Mouse (Mus musculus): Measurements from ENCODE around the gene Zfp12. TPM values are rescaled to one million over a fixed set of nuclear protein-coding genes. Genes with fewer than 3 reads are reported as not detected.
A peak's percentile ranks its signal among the peaks of the same experiment; 100 is the strongest.
"Not testable (repeated sequence)": the region's sequence is repeated elsewhere in the genome, so short reads cannot be mapped to it uniquely, and the experiment has no call there.

The Zfp12 gene
- polyA plus RNA-seq (2014; fragmentation: Nextera tagmentation; extraction: Ambion mirVana): 10.7 and 11.2 TPM in 2 replicates

DNA sequence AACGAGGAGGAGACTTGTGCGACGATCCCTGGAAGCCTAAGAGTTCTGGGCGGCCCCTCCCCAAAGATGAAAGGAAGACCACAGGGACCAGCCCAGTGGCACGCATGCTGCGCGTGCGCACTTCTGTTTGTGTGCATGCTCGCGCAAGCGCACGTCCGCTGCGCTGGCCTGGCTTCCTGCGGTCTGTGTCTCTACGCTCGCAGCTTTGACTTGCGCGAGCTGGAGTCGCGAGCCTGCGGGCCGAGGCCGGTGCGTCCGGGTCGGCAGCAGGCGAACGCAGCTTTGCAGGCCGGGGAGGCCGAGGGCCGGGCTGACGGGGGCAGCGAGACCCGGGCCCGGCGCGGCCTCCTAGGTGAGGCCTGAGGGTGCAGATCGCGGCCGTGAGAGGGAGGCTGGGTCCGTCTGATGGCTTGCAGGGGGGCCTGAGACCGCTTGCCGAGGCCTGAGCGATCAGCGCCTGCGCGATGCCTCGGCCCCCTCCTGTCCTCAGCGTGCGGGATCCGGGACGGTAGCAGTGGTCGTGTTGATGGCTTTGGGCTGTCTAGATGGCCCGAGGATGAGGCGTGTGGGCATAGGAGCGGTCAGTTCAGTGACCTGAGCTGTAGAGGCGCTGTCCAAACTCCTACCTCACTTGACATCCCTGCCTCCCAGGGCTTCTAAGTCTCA is at the start of gene Zfp12:
Gene Zfp12 (plus strand): TSS at position 136 of the 666 bp plus-strand sequence.
- Histone ChIP-seq H3K27me3 (replicated peaks; ENCODE audit: control insufficient read depth, insufficient read depth, low read length) (no peaks in the 10 kb centered on the region), H3K36me3 (ENCODE audit: control insufficient read depth, insufficient read depth, low read length) (peaks cover 5% of the 10 kb centered on the region; the same call in 1 of the 2 replicates), H3K4me1 (replicated peaks; ENCODE audit: control insufficient read depth, insufficient read depth, low read length) (peaks cover 4% of the 10 kb centered on the region), H3K4me2 (peak within 1 kb of the TSS; percentile 96), H3K4me3 (ENCODE audit: low read depth, low read length) (peak within 1 kb of the TSS; percentile 86), H3K9ac (ENCODE audit: low read depth, low read length) (peak within 1 kb of the TSS; percentile 90), H3K9me3 (ENCODE audit: control insufficient read depth, low read length) (no peaks in the 10 kb centered on the region), H3K27ac (ENCODE audit: low read depth, low read length) (peak within 1 kb of the TSS; percentile 92)
- under 1% methylated on average over 58 of the region's 58 CpGs for WGBS
- ATAC-seq (replicated peaks; ENCODE audit: low FRiP score) (peak; percentile 96), DNase-seq (ENCODE audit: low spot score) (peak; percentile 90)

DNA sequence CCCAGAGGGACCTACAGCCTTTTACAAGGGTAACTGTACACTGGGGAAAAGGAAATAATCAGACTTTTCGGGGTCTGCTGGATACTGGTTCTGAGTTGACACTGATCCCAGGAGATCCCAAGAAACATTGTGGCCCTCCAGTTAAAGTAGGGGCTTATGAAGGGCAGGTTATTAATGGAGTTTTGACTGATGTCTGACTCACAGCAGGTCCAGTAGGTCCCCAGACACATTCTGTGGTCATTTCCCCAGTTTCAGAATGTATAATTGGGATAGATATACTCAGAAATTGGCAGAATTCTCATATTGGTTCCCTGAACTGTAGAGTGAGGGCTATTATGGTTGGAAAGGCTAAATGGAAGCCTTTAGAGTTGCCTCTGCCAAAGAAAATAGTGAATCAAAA is 46.9 kb upstream of the Zfp12 start:
- H3K9ac ChIP-seq (ENCODE audit: low read depth, low read length); DNase-seq (ENCODE audit: low spot score); H3K4me1 ChIP-seq (replicated peaks; ENCODE audit: control insufficient read depth, insufficient read depth, low read length); H3K27me3 ChIP-seq (replicated peaks; ENCODE audit: control insufficient read depth, insufficient read depth, low read length); H3K4me3 ChIP-seq (ENCODE audit: low read depth, low read length); H3K9me3 ChIP-seq (ENCODE audit: control insufficient read depth, low read length); H3K27ac ChIP-seq (ENCODE audit: low read depth, low read length); H3K36me3 ChIP-seq (ENCODE audit: control insufficient read depth, insufficient read depth, low read length); H3K4me2 ChIP-seq; ATAC-seq (replicated peaks; ENCODE audit: low FRiP score): not testable (repeated sequence)
- WGBS: no CpG with 5 or more reads among the region's 1 CpGs

DNA sequence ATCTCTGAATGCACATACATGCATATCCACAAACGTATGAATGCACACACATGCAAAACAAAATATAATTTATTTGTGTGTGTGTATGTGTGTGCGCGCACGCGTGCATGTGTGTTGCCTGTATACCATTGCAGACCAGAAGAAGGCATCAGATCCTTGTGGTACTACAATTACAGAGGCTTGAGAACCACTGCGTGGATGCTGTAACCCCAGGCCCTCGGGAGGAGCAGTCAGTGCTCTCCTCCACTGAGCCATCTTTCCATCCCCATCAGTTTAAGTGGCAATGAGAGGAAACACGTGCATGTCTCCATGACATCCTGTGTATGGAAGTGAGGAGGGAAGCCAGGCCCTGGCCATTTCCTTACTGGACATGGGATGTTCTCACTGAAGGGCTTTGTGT is 42.2 kb upstream of the Zfp12 start:
- Histone ChIP-seq H3K9me3 (ENCODE audit: control insufficient read depth, low read length) (no peaks in the 10 kb centered on the region), H3K36me3 (ENCODE audit: control insufficient read depth, insufficient read depth, low read length) (no peaks in the 10 kb centered on the region), H3K4me1 (replicated peaks; ENCODE audit: control insufficient read depth, insufficient read depth, low read length) (no peaks in the 10 kb centered on the region), H3K4me2 (no peak overlapping the region), H3K27me3 (replicated peaks; ENCODE audit: control insufficient read depth, insufficient read depth, low read length) (0 out of 2 replicates have a peak, but pooled peaks cover 4% of the 10 kb centered on the region), H3K27ac (ENCODE audit: low read depth, low read length) (no peak overlapping the region), H3K9ac (ENCODE audit: low read depth, low read length) (no peak overlapping the region), H3K4me3 (ENCODE audit: low read depth, low read length) (no peak overlapping the region)
- DNase-seq (ENCODE audit: low spot score) (no peak), ATAC-seq (replicated peaks; ENCODE audit: low FRiP score) (no peak)
- WGBS: 80% methylated on average over 8 of the region's 8 CpGs

DNA sequence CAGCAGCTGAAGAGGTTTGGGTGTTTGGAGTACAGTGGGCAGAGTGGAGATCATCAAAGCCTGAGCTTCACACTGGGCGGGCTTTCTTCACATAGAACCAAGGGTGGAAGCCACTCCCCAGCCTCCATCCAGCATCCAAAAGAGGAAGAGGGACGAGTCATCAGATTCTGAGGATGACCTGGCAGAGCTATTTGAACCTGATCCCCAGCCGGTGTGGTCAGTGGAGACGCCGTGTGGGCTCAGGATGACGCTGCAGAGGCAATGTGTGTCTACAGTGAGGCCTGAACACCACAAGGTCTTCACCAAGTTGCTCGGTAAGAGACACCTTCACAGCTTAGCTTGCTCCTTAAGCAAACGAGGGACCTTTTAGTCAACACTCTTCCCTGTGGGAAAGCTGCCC is 40.2 kb upstream of the Zfp12 start:
- H3K4me3 ChIP-seq (ENCODE audit: low read depth, low read length); H3K27me3 ChIP-seq (replicated peaks; ENCODE audit: control insufficient read depth, insufficient read depth, low read length); H3K9me3 ChIP-seq (ENCODE audit: control insufficient read depth, low read length); H3K4me1 ChIP-seq (replicated peaks; ENCODE audit: control insufficient read depth, insufficient read depth, low read length); H3K27ac ChIP-seq (ENCODE audit: low read depth, low read length); H3K36me3 ChIP-seq (ENCODE audit: control insufficient read depth, insufficient read depth, low read length); ATAC-seq (replicated peaks; ENCODE audit: low FRiP score); H3K4me2 ChIP-seq; H3K9ac ChIP-seq (ENCODE audit: low read depth, low read length); DNase-seq (ENCODE audit: low spot score): not testable (repeated sequence)
- WGBS: 45% methylated on average over 8 of the region's 8 CpGs

- Histone ChIP-seq H3K27me3 (replicated peaks; ENCODE audit: control insufficient read depth, insufficient read depth, low read length) (0 out of 2 replicates have a peak, but pooled peaks cover 4% of the 10 kb centered on the region), H3K27ac (ENCODE audit: low read depth, low read length) (no peak overlapping the region), H3K9ac (ENCODE audit: low read depth, low read length) (no peak overlapping the region), H3K4me2 (no peak overlapping the region), H3K9me3 (ENCODE audit: control insufficient read depth, low read length) (no peaks in the 10 kb centered on the region), H3K4me1 (replicated peaks; ENCODE audit: control insufficient read depth, insufficient read depth, low read length) (no peaks in the 10 kb centered on the region), H3K36me3 (ENCODE audit: control insufficient read depth, insufficient read depth, low read length) (no peaks in the 10 kb centered on the region), H3K4me3 (ENCODE audit: low read depth, low read length) (no peak overlapping the region)
- no peak for ATAC-seq (replicated peaks; ENCODE audit: low FRiP score)
- WGBS: 80% methylated on average over 2 of the region's 2 CpGs
- no peak for DNase-seq (ENCODE audit: low spot score)
These were observed 39.8 kb upstream of the Zfp12 start for GRCm38 (mm10) chr5:143195166-143195565.

- WGBS: 68% methylated on average over 4 of the region's 4 CpGs
- Histone ChIP-seq H3K4me1 (replicated peaks; ENCODE audit: control insufficient read depth, insufficient read depth, low read length) (no peaks in the 10 kb centered on the region), H3K9me3 (ENCODE audit: control insufficient read depth, low read length) (no peaks in the 10 kb centered on the region), H3K9ac (ENCODE audit: low read depth, low read length) (no peak overlapping the region), H3K27ac (ENCODE audit: low read depth, low read length) (no peak overlapping the region), H3K27me3 (replicated peaks; ENCODE audit: control insufficient read depth, insufficient read depth, low read length) (0 out of 2 replicates have a peak, but pooled peaks cover 4% of the 10 kb centered on the region), H3K4me2 (no peak overlapping the region), H3K36me3 (ENCODE audit: control insufficient read depth, insufficient read depth, low read length) (no peaks in the 10 kb centered on the region), H3K4me3 (ENCODE audit: low read depth, low read length) (no peak overlapping the region)
- ATAC-seq (replicated peaks; ENCODE audit: low FRiP score) (no peak), DNase-seq (ENCODE audit: low spot score) (no peak)
These were observed 38.5 kb upstream of the Zfp12 start for GRCm38 (mm10) chr5:143196506-143196905.

GRCm38 (mm10) chr5:143205015-143205414 is 29.9 kb upstream of the Zfp12 start:
- H3K36me3 ChIP-seq (ENCODE audit: control insufficient read depth, insufficient read depth, low read length): no peaks in the 10 kb centered on the region
- H3K27me3 ChIP-seq (replicated peaks; ENCODE audit: control insufficient read depth, insufficient read depth, low read length): no peaks in the 10 kb centered on the region
- ATAC-seq (replicated peaks; ENCODE audit: low FRiP score) (no peak), DNase-seq (ENCODE audit: low spot score) (no peak)
- no peak overlapping the region for H3K4me2 ChIP-seq
- H3K27ac ChIP-seq (ENCODE audit: low read depth, low read length): no peak overlapping the region
- WGBS: 67% methylated on average over 3 of the region's 3 CpGs
- no peak overlapping the region for H3K4me3 ChIP-seq (ENCODE audit: low read depth, low read length)
- H3K9me3 ChIP-seq (ENCODE audit: control insufficient read depth, low read length): peaks cover 5% of the 10 kb centered on the region
- H3K4me1 ChIP-seq (replicated peaks; ENCODE audit: control insufficient read depth, insufficient read depth, low read length): no peaks in the 10 kb centered on the region
- no peak overlapping the region for H3K9ac ChIP-seq (ENCODE audit: low read depth, low read length)

DNA sequence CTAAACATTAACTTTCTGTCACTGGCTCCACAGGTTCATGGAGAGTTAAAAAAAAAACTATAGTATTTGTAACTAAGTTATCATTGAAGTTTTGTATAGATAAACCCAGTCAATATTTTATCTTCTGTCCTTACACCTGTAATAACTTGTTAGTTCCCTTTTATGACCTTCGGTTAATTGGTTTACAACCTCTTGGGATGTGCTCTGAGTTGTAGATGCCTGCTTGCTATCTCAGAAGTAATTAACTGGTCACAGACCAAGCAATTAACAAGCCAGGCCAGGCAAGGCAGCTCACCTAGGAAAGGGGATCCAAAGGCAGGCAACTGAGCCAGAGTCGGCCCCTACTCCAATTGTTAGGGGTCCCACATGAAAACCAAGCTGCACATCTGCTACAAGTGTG is 21.1 kb upstream of the Zfp12 start:
- no peak overlapping the region for H3K27ac ChIP-seq (ENCODE audit: low read depth, low read length)
- 77% methylated on average over 2 of the region's 2 CpGs for WGBS
- peaks cover 1% of the 10 kb centered on the region; the same call in 1 of the 2 replicates for H3K9me3 ChIP-seq (ENCODE audit: control insufficient read depth, low read length)
- no peak overlapping the region for H3K4me2 ChIP-seq
- ATAC-seq (replicated peaks; ENCODE audit: low FRiP score): no peak
- no peak overlapping the region for H3K4me3 ChIP-seq (ENCODE audit: low read depth, low read length)
- no peaks in the 10 kb centered on the region for H3K36me3 ChIP-seq (ENCODE audit: control insufficient read depth, insufficient read depth, low read length)
- no peaks in the 10 kb centered on the region for H3K27me3 ChIP-seq (replicated peaks; ENCODE audit: control insufficient read depth, insufficient read depth, low read length)
- no peak overlapping the region for H3K9ac ChIP-seq (ENCODE audit: low read depth, low read length)
- no peak for DNase-seq (ENCODE audit: low spot score)
- H3K4me1 ChIP-seq (replicated peaks; ENCODE audit: control insufficient read depth, insufficient read depth, low read length): no peaks in the 10 kb centered on the region

- H3K4me3 ChIP-seq (ENCODE audit: low read depth, low read length): no peak overlapping the region
- no peaks in the 10 kb centered on the region for H3K27me3 ChIP-seq (replicated peaks; ENCODE audit: control insufficient read depth, insufficient read depth, low read length)
- 83% methylated on average over 5 of the region's 5 CpGs for WGBS
- no peaks in the 10 kb centered on the region for H3K36me3 ChIP-seq (ENCODE audit: control insufficient read depth, insufficient read depth, low read length)
- H3K4me1 ChIP-seq (replicated peaks; ENCODE audit: control insufficient read depth, insufficient read depth, low read length): no peaks in the 10 kb centered on the region
- no peak overlapping the region for H3K27ac ChIP-seq (ENCODE audit: low read depth, low read length)
- H3K9ac ChIP-seq (ENCODE audit: low read depth, low read length): no peak overlapping the region
- ATAC-seq (replicated peaks; ENCODE audit: low FRiP score) (no peak), DNase-seq (ENCODE audit: low spot score) (no peak)
- no peak overlapping the region for H3K4me2 ChIP-seq
- H3K9me3 ChIP-seq (ENCODE audit: control insufficient read depth, low read length): no peaks in the 10 kb centered on the region
These were observed 14.0 kb upstream of the Zfp12 start for GRCm38 (mm10) chr5:143220996-143221395.

All from liver, embryonic 11.5 days (tissue).